Mouse (Mus musculus) MEL (cell line): Measurements from ENCODE around the gene Sox30.

Experiments used
- CTCF ChIP-seq, 3 experiments: IDR thresholded peaks in 2 of 3; conservative IDR thresholded peaks in 1 of 3; 2 replicates each; pipeline ENCODE4 v1.5.1; 2011 to 2012; ENCODE audit warnings: low read length in 3 of 3, low read depth in 2 of 3, mild to moderate bottlenecking in 2 of 3, improper control_type of control experiment in 1 of 3, inconsistent platforms in 1 of 3, mixed read lengths in 1 of 3, moderate library complexity in 1 of 3; ENCODE audit not compliant: control insufficient read depth in 1 of 3, insufficient read depth in 1 of 3, poor library complexity in 1 of 3, severe bottlenecking in 1 of 3
- EP300 ChIP-seq, 2 experiments: IDR thresholded peaks; 2 replicates each; pipeline ENCODE4 v1.6.1; 2011; ENCODE audit warnings: improper control_type of control experiment in 2 of 2, low read length in 2 of 2, low read depth in 1 of 2, mild to moderate bottlenecking in 1 of 2
- JUND ChIP-seq: IDR thresholded peaks from 2 replicates; pipeline ENCODE4 v1.6.1; 2011; ENCODE audit warnings: low read depth, mild to moderate bottlenecking, improper control_type of control experiment, low read length
- KAT2A ChIP-seq: conservative IDR thresholded peaks from 2 replicates; pipeline ENCODE4 v1.6.1; 2012; ENCODE audit warnings: low read depth, low read length, improper control_type of control experiment, inconsistent platforms
- MAX ChIP-seq: IDR thresholded peaks from 2 replicates; pipeline ENCODE4 v1.6.1; 2011; ENCODE audit warnings: low read length, improper control_type of control experiment
- MYC ChIP-seq: IDR thresholded peaks from 2 replicates; pipeline ENCODE4 v1.6.1; 2011; ENCODE audit warnings: low read depth, mild to moderate bottlenecking, low read length, improper control_type of control experiment, moderate library complexity
- POLR2A ChIP-seq, 2 experiments: IDR thresholded peaks; 2 replicates each; pipeline ENCODE4 v1.6.1; 2011 to 2012; ENCODE audit warnings: low read length in 2 of 2, mild to moderate bottlenecking in 2 of 2, control low read depth in 1 of 2, improper control_type of control experiment in 1 of 2, low read depth in 1 of 2, moderate library complexity in 1 of 2; ENCODE audit not compliant: control insufficient read depth in 1 of 2, insufficient read depth in 1 of 2, poor library complexity in 1 of 2
- POLR2AphosphoS2 ChIP-seq: IDR thresholded peaks from 2 replicates; pipeline ENCODE4 v1.6.1; 2011; ENCODE audit warnings: low read length, improper control_type of control experiment
- RAD21 ChIP-seq: IDR thresholded peaks from 2 replicates; pipeline ENCODE4 v1.6.1; 2011; ENCODE audit warnings: mild to moderate bottlenecking, low read depth, low read length, improper control_type of control experiment
- RCOR1 ChIP-seq: IDR thresholded peaks from 2 replicates; pipeline ENCODE4 v1.6.1; 2012; ENCODE audit warnings: low read depth, mild to moderate bottlenecking, inconsistent platforms, low read length, improper control_type of control experiment
- TAL1 ChIP-seq: IDR thresholded peaks from 2 replicates; pipeline ENCODE4 v1.6.1; 2012; ENCODE audit warnings: mild to moderate bottlenecking, inconsistent platforms, low read length, moderate library complexity, mixed read lengths
- TBP ChIP-seq: IDR thresholded peaks from 2 replicates; pipeline ENCODE4 v1.8.0; 2011; ENCODE audit warnings: low read depth, low read length, improper control_type of control experiment
- USF1 ChIP-seq: IDR thresholded peaks from 2 replicates; pipeline ENCODE4 v1.6.1; 2014; ENCODE audit warnings: low read depth, mild to moderate bottlenecking, inconsistent platforms, low read length, improper control_type of control experiment, moderate library complexity
- ZKSCAN1 ChIP-seq: IDR thresholded peaks from 2 replicates; pipeline ENCODE4 v1.6.1; 2012; ENCODE audit warnings: low read depth, mild to moderate bottlenecking, inconsistent platforms, low read length, improper control_type of control experiment, moderate library complexity

DNA sequence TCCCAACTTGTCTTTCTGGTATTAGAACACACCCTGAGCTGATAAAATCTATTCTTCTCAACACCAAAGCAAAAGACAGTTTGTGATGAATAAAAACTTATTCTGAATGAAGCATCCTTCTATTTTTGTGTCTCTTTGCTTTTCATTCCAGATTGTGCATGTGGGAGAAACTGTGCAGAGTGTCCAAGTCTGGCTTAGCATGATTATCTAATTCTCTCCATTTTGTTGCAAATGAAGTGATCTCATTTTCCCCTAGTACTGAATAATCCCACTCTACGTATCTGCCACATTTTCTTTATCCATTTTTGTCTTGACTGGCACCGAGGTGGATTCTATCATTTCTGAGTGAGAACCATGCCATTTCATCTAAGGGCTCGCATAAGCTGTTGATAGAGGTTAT, 4.0 kb upstream of the Sox30 start:
- no peak for TF ChIP-seq EP300 (IDR thresholded peaks at IDR 0.05; ENCODE audit: low read depth in 1 of 2, low read length in 2 of 2)
- no peak for TF ChIP-seq MYC
- no peak for TF ChIP-seq CTCF (IDR thresholded peaks at IDR 0.05 in 2 of 3, conservative IDR thresholded peaks at IDR 0.05 in 1 of 3; ENCODE audit: control insufficient read depth in 1 of 3, insufficient read depth in 1 of 3, low read depth in 2 of 3, low read length in 3 of 3, poor library complexity in 1 of 3, severe bottlenecking in 1 of 3)
- TF ChIP-seq POLR2A (IDR thresholded peaks at IDR 0.05; ENCODE audit: control insufficient read depth in 1 of 2, insufficient read depth in 1 of 2, low read depth in 1 of 2, low read length in 2 of 2, poor library complexity in 1 of 2), result no peak
- no peak for TF ChIP-seq RAD21
- TF ChIP-seq KAT2A, result no peak
- no peak for TF ChIP-seq POLR2AphosphoS2
- TF ChIP-seq JUND, result no peak
- no peak for TF ChIP-seq MAX
- TF ChIP-seq USF1, result no peak
- no peak for TF ChIP-seq TBP
- TF ChIP-seq RCOR1, result no peak
- TF ChIP-seq TAL1, result no peak
- no peak for TF ChIP-seq ZKSCAN1
